Mouse (Mus musculus) forebrain, postnatal 0 days (tissue): Measurements from ENCODE around the gene Dio3. TPM values are rescaled to one million over a fixed set of nuclear protein-coding genes. Genes with fewer than 3 reads are reported as not detected.
A peak's percentile ranks its signal among the peaks of the same experiment; 100 is the strongest.

ENCODE experiments used
- ATAC-seq: fragments of 200-750 bp; cut with Nextera tagmentation; 2 replicates; pipeline ENCODE4 v1.8.0; 2017; ENCODE audit warnings: mild to moderate bottlenecking, moderate library complexity
- DNase-seq: peaks from one replicate; pipeline ENCODE4 v3.0.0-alpha.2; 2015
- H3K27ac ChIP-seq: fragments of 300-500 bp; sonication (generic); 2 replicates; pipeline ENCODE4 v1.5.1; 2014; ENCODE audit warnings: low read depth, mild to moderate bottlenecking, antibody characterized with exemption, low read length, moderate library complexity, mixed read lengths
- H3K27me3 ChIP-seq: fragments of 300-500 bp; sonication (generic); 2 replicates; pipeline ENCODE4 v1.6.1; 2014; ENCODE audit warnings: mild to moderate bottlenecking, low read length, mixed read lengths; ENCODE audit not compliant: insufficient read depth
- H3K36me3 ChIP-seq: fragments of 300-500 bp; sonication (generic); 2 replicates; pipeline ENCODE4 v1.6.1; 2014; ENCODE audit warnings: mild to moderate bottlenecking, moderate library complexity; ENCODE audit not compliant: insufficient read depth
- H3K4me1 ChIP-seq: fragments of 300-500 bp; sonication (generic); 2 replicates; pipeline ENCODE4 v1.6.1; 2014; ENCODE audit warnings: antibody characterized with exemption; ENCODE audit not compliant: insufficient read depth
- H3K4me2 ChIP-seq: fragments of 300-500 bp; sonication (generic); 2 replicates; pipeline ENCODE4 v1.6.1; 2014; ENCODE audit warnings: low read depth, mild to moderate bottlenecking, moderate library complexity
- H3K4me3 ChIP-seq: fragments of 300-500 bp; sonication (generic); 2 replicates; pipeline ENCODE4 v1.5.1; 2014; ENCODE audit warnings: low read depth, low read length, mixed read lengths
- H3K9ac ChIP-seq: fragments of 300-500 bp; sonication (generic); 2 replicates; pipeline ENCODE4 v1.6.1; 2014; ENCODE audit warnings: mild to moderate bottlenecking
- H3K9me3 ChIP-seq: fragments of 300-500 bp; sonication (generic); 2 replicates; pipeline ENCODE4 v1.6.1; 2016; ENCODE audit warnings: low read length
- CTCF ChIP-seq: sonication (generic); IDR thresholded peaks from 2 replicates; pipeline ENCODE4 v1.5.1; 2016; ENCODE audit warnings: antibody characterized with exemption, control low read depth, low read depth
- WGBS: fragments of 180-500 bp; shearing (Covaris S2); extraction: QIAGEN DNeasy Blood & Tissue Kit; methylation state at CpG from one replicate; pipeline ENCODE4 v1.1.7; 2014; 5-methylcytosine and 5-hydroxymethylcytosine counted together
- microRNA-seq, 2 experiments: library from miRNA; unstranded; fragments of <30 nt; microRNA quantifications; one replicate each; pipeline ENCODE4; 2016
- polyA plus RNA-seq: library from polyadenylated mRNA; unstranded; fragments of >200 nt; fragmentation: Nextera tagmentation; extraction: Ambion mirVana; gene quantifications from 2 replicates; pipeline ENCODE4 v1.2.1, GENCODE M21; 2015
- total RNA-seq: library from RNA; depleted of rRNA; stranded (reverse); fragments of >200 nt; gene quantifications from 2 replicates; pipeline ENCODE4 v1.2.3, GENCODE M21; 2014; rRNA removed

The Dio3 gene
- total and polyA plus RNA-seq, 2 experiments from 2014 or later: 4.5 to 9.5 TPM

- Histone ChIP-seq H3K36me3 (no peaks in the 10 kb centered on the region), H3K4me2 (no peak overlapping the region), H3K9ac (no peak overlapping the region), H3K9me3 (no peaks in the 10 kb centered on the region), H3K27ac (no peak overlapping the region), H3K27me3 (no peaks in the 10 kb centered on the region), H3K4me1 (no peaks in the 10 kb centered on the region), H3K4me3 (no peak overlapping the region)
- DNase-seq: peak; percentile 26
- TF ChIP-seq CTCF: no peak
- 47% methylated on average over 11 of the region's 11 CpGs for WGBS
- ATAC-seq: peak; percentile 47; the same call in 1 of the 2 replicates
Observed at GRCm38 (mm10) chr12:110298653-110299052, 19.8 kb downstream of the Dio3 start.

- TF ChIP-seq CTCF: no peak
- H3K9me3 ChIP-seq: no peaks in the 10 kb centered on the region
- DNase-seq (no peak), ATAC-seq (no peak)
- H3K4me2 ChIP-seq: no peak overlapping the region
- no peaks in the 10 kb centered on the region for H3K36me3 ChIP-seq
- WGBS: 93% methylated on average over 27 of the region's 27 CpGs
- H3K27me3 ChIP-seq: no peaks in the 10 kb centered on the region
- H3K4me1 ChIP-seq: no peaks in the 10 kb centered on the region
- no peak overlapping the region for H3K9ac ChIP-seq
- no peak overlapping the region for H3K27ac ChIP-seq
- H3K4me3 ChIP-seq: no peak overlapping the region
Observed at GRCm38 (mm10) chr12:110319696-110320095, 40.8 kb downstream of the Dio3 start.

Small RNAs within 50 kb of the gene (microRNA-seq; reads per million reads assigned to microRNA genes)
- 8.1 to 108 reads per million in 2 experiments for gene Mir1247

Other genes starting within 250 kb of the Dio3 start
- gene Ppp2r5c, start 168.1 kb downstream of the Dio3 start, total RNA-seq: 171 and 191 TPM in 2 replicates
- gene Ppp2r5c, start 168.1 kb downstream of the Dio3 start, polyA plus RNA-seq: 147 and 169 TPM in 2 replicates